Mouse (Mus musculus) lung, adult 2 months (tissue): ENCODE data around the gene Rab22a.

Experiments used
- CTCF ChIP-seq: fragments of 200-500 bp; IDR thresholded peaks from 2 replicates; pipeline ENCODE4 v1.5.1; 2011; ENCODE audit warnings: mild to moderate bottlenecking, low read length, control low read depth; ENCODE audit not compliant: insufficient read depth
- POLR2A ChIP-seq: fragments of 200-500 bp; IDR thresholded peaks from 2 replicates; pipeline ENCODE4 v1.6.1; 2011; ENCODE audit warnings: low read depth, mild to moderate bottlenecking, control low read depth, low read length, borderline replicate concordance; ENCODE audit errors: extremely low read depth

GRCm38 (mm10) chr2:173642262-173642999, 17.1 kb upstream of the Rab22a start:
- no peak for TF ChIP-seq CTCF
- no peak for TF ChIP-seq POLR2A
